Mouse (Mus musculus): ENCODE results near the gene Mageb1. TPM values are rescaled to one million over a fixed set of nuclear protein-coding genes. Genes with fewer than 3 reads are reported as not detected.

The Mageb1 gene
- not detected in 2 replicates for polyA plus RNA-seq (2015; fragmentation: Nextera tagmentation; extraction: Ambion mirVana)

DNA sequence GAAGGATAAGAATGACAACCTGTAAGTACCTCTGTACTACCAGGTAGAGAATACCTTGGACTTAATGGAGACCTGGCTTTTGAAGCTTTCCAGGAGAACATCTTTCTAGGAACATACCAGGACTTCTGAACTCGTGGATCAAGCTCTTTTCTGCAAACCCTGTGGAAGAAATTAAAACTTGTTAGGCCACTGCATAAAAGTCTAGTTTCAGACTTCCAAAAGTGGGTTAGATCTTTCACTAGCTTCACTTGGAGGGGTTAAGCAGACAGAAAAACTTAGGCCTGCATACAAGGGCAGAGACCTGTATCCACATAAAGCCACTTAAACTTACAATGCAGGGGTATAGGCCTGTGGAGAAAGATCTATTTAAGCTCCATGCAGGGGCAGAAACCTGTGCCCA is at the start of gene Mageb1:
Gene Mageb1, minus strand, starts transcription at position 101 of the 400 bp plus-strand sequence.

Other genes with a start within 250 kb of the Mageb1 start
- gene Mageb5, start 233.3 kb downstream of the Mageb1 start, polyA plus RNA-seq (2015; fragmentation: Nextera tagmentation; extraction: Ambion mirVana): not detected in 2 replicates